Comparison of ENCODE assay signal across 8 mouse cellular contexts in genomic region chr17:32348406-32348805, GRCm38 (mm10). TPM values are rescaled to one million over a fixed set of nuclear protein-coding genes. Genes with fewer than 3 reads are reported as not detected.
DNase-seq lines count a peak whose midpoint lies in the region; ATAC-seq lines count a peak whose summit lies in the region.

No protein-coding gene starts in this region.

- no peak for ATAC-seq in embryonic facial prominence, embryonic 12.5 days (ENCODE audit: insufficient number of reproducible peaks, insufficient read depth, low FRiP score, low TSS enrichment)
- ATAC-seq in kidney, embryonic 15.5 days (replicated peaks; ENCODE audit: low FRiP score) = no peak
- no peak for ATAC-seq in forebrain, embryonic 15.5 days (replicated peaks)
- no peak for ATAC-seq in liver, embryonic 15.5 days (ENCODE audit: insufficient read depth)
- no peak for ATAC-seq in inflammation-experienced regulatory T-cells, adult 6 months

- peaks cover 12% of the 10 kb centered on the region for H3K36me3 ChIP-seq in embryonic facial prominence, embryonic 12.5 days
- peaks cover 23% of the 10 kb centered on the region for H3K36me3 ChIP-seq in embryonic facial prominence, embryonic 10.5 days (replicated peaks)
- peaks cover 17% of the 10 kb centered on the region for H3K36me3 ChIP-seq in kidney, embryonic 15.5 days
- peaks cover 14% of the 10 kb centered on the region; the same call in 1 of the 2 replicates for H3K36me3 ChIP-seq in forebrain, embryonic 15.5 days
- H3K36me3 ChIP-seq in liver, embryonic 15.5 days (replicated peaks) = peaks cover 18% of the 10 kb centered on the region

- no peaks in the 10 kb centered on the region for H3K27me3 ChIP-seq in embryonic facial prominence, embryonic 12.5 days
- no peaks in the 10 kb centered on the region for H3K27me3 ChIP-seq in embryonic facial prominence, embryonic 10.5 days (replicated peaks; ENCODE audit: low read depth, poor library complexity, severe bottlenecking)
- H3K27me3 ChIP-seq in kidney, embryonic 15.5 days = no peaks in the 10 kb centered on the region
- H3K27me3 ChIP-seq in forebrain, embryonic 15.5 days = no peaks in the 10 kb centered on the region
- H3K27me3 ChIP-seq in liver, embryonic 15.5 days = no peaks in the 10 kb centered on the region

- no peak overlapping the region for H3K4me2 ChIP-seq in embryonic facial prominence, embryonic 12.5 days (replicated peaks)
- peak overlapping the region; percentile 66 for H3K4me2 ChIP-seq in kidney, embryonic 15.5 days
- H3K4me2 ChIP-seq in forebrain, embryonic 15.5 days (replicated peaks) = 0 out of 2 replicates have a peak overlapping the region, but pooled peaks have one; percentile 2
- peak overlapping the region; percentile 88 for H3K4me2 ChIP-seq in liver, embryonic 15.5 days

- WGBS in embryonic facial prominence, embryonic 12.5 days = 89% methylated on average over 2 of the region's 2 CpGs
- WGBS in embryonic facial prominence, embryonic 10.5 days = 88% methylated on average over 2 of the region's 2 CpGs
- WGBS in kidney, embryonic 15.5 days = 82% methylated on average over 2 of the region's 2 CpGs
- 87% methylated on average over 2 of the region's 2 CpGs for WGBS in forebrain, embryonic 15.5 days
- 79% methylated on average over 2 of the region's 2 CpGs for WGBS in liver, embryonic 15.5 days (ENCODE audit: insufficient replicate concordance)

- H3K4me3 ChIP-seq in embryonic facial prominence, embryonic 12.5 days = no peak overlapping the region
- H3K4me3 ChIP-seq in embryonic facial prominence, embryonic 10.5 days = no peak overlapping the region
- peak overlapping the region; percentile 79 for H3K4me3 ChIP-seq in kidney, embryonic 15.5 days (replicated peaks)
- peak overlapping the region; percentile 90; the same call in 1 of the 2 replicates for H3K4me3 ChIP-seq in forebrain, embryonic 15.5 days
- H3K4me3 ChIP-seq in liver, embryonic 15.5 days (replicated peaks) = peak overlapping the region; percentile 91

- DNase-seq in embryonic facial prominence, embryonic 10.5 days (ENCODE audit: low spot score) = no peak
- no peak for DNase-seq in kidney, postnatal 10 days
- DNase-seq in cerebellum, postnatal 14 days = no peak

- H3K9ac ChIP-seq in embryonic facial prominence, embryonic 12.5 days = 0 out of 2 replicates have a peak overlapping the region, but pooled peaks have one; percentile 5
- H3K9ac ChIP-seq in kidney, embryonic 15.5 days = no peak overlapping the region
- H3K9ac ChIP-seq in forebrain, embryonic 15.5 days (replicated peaks) = no peak overlapping the region; the same call in 1 of the 2 replicates
- peak overlapping the region; percentile 76; the same call in 1 of the 2 replicates for H3K9ac ChIP-seq in liver, embryonic 15.5 days

- H3K4me1 ChIP-seq in embryonic facial prominence, embryonic 12.5 days = peaks cover 11% of the 10 kb centered on the region
- peaks cover 19% of the 10 kb centered on the region for H3K4me1 ChIP-seq in embryonic facial prominence, embryonic 10.5 days
- H3K4me1 ChIP-seq in kidney, embryonic 15.5 days = peaks cover 19% of the 10 kb centered on the region
- peaks cover 28% of the 10 kb centered on the region for H3K4me1 ChIP-seq in forebrain, embryonic 15.5 days
- H3K4me1 ChIP-seq in liver, embryonic 15.5 days (replicated peaks) = peaks cover 50% of the 10 kb centered on the region

- H3K27ac ChIP-seq in embryonic facial prominence, embryonic 12.5 days = no peak overlapping the region
- no peak overlapping the region for H3K27ac ChIP-seq in embryonic facial prominence, embryonic 10.5 days (replicated peaks)
- H3K27ac ChIP-seq in kidney, embryonic 15.5 days = no peak overlapping the region
- no peak overlapping the region for H3K27ac ChIP-seq in forebrain, embryonic 15.5 days (replicated peaks)
- peak overlapping the region; percentile 88; the same call in 1 of the 2 replicates for H3K27ac ChIP-seq in liver, embryonic 15.5 days (replicated peaks)

- H3K9me3 ChIP-seq in embryonic facial prominence, embryonic 12.5 days = no peaks in the 10 kb centered on the region
- no peaks in the 10 kb centered on the region for H3K9me3 ChIP-seq in embryonic facial prominence, embryonic 10.5 days
- H3K9me3 ChIP-seq in kidney, embryonic 15.5 days (replicated peaks) = no peaks in the 10 kb centered on the region
- no peaks in the 10 kb centered on the region for H3K9me3 ChIP-seq in forebrain, embryonic 15.5 days
- no peaks in the 10 kb centered on the region for H3K9me3 ChIP-seq in liver, embryonic 15.5 days (replicated peaks)

RNA-seq across cellular contexts. Expression of gene Akap8l, which starts 2.0 kb away (rescaled TPM):
- polyA plus RNA-seq in embryonic facial prominence, embryonic 12.5 days (2016; fragmentation: Nextera tagmentation; extraction: Ambion mirVana) = 107 and 118 TPM in 2 replicates
- polyA plus RNA-seq in embryonic facial prominence, embryonic 10.5 days (2016; fragmentation: Nextera tagmentation; extraction: Ambion mirVana) = 93.0 and 94.5 TPM in 2 replicates
- polyA plus RNA-seq in kidney, embryonic 15.5 days (2015; fragmentation: Nextera tagmentation; extraction: Ambion mirVana) = 109 and 128 TPM in 2 replicates
- 138 and 140 TPM in 2 replicates for polyA plus RNA-seq in forebrain, embryonic 15.5 days (2015; fragmentation: Nextera tagmentation; extraction: Ambion mirVana)
- polyA plus RNA-seq in liver, embryonic 15.5 days (2015; fragmentation: Nextera tagmentation; extraction: Ambion mirVana) = 36.1 and 39.1 TPM in 2 replicates
- 10 to 100 TPM; 31.9 to 78.6 (median 57.6) TPM for polyA plus RNA-seq in inflammation-experienced regulatory T-cells, adult 6 months (2017; shearing (Covaris generic))

RNA-seq across cellular contexts. Expression of gene Akap8, which starts 27.4 kb away (rescaled TPM):
- 145 and 148 TPM in 2 replicates for polyA plus RNA-seq in embryonic facial prominence, embryonic 12.5 days (2016; fragmentation: Nextera tagmentation; extraction: Ambion mirVana)
- 152 and 159 TPM in 2 replicates for polyA plus RNA-seq in embryonic facial prominence, embryonic 10.5 days (2016; fragmentation: Nextera tagmentation; extraction: Ambion mirVana)
- 117 and 119 TPM in 2 replicates for polyA plus RNA-seq in kidney, embryonic 15.5 days (2015; fragmentation: Nextera tagmentation; extraction: Ambion mirVana)
- 107 and 111 TPM in 2 replicates for polyA plus RNA-seq in forebrain, embryonic 15.5 days (2015; fragmentation: Nextera tagmentation; extraction: Ambion mirVana)
- polyA plus RNA-seq in liver, embryonic 15.5 days (2015; fragmentation: Nextera tagmentation; extraction: Ambion mirVana) = 29.1 and 32.3 TPM in 2 replicates
- 100 to 1,000 TPM; 122 to 190 (median 146) TPM for polyA plus RNA-seq in inflammation-experienced regulatory T-cells, adult 6 months (2017; shearing (Covaris generic))

RNA-seq across cellular contexts. Expression of gene Wiz, which starts 40.8 kb away (rescaled TPM):
- polyA plus RNA-seq in embryonic facial prominence, embryonic 12.5 days (2016; fragmentation: Nextera tagmentation; extraction: Ambion mirVana) = 34.0 and 36.5 TPM in 2 replicates
- polyA plus RNA-seq in embryonic facial prominence, embryonic 10.5 days (2016; fragmentation: Nextera tagmentation; extraction: Ambion mirVana) = 35.1 and 35.2 TPM in 2 replicates
- 25.6 and 26.5 TPM in 2 replicates for polyA plus RNA-seq in kidney, embryonic 15.5 days (2015; fragmentation: Nextera tagmentation; extraction: Ambion mirVana)
- polyA plus RNA-seq in forebrain, embryonic 15.5 days (2015; fragmentation: Nextera tagmentation; extraction: Ambion mirVana) = 38.8 and 40.3 TPM in 2 replicates
- 6.2 and 6.7 TPM in 2 replicates for polyA plus RNA-seq in liver, embryonic 15.5 days (2015; fragmentation: Nextera tagmentation; extraction: Ambion mirVana)
- 10 to 100 TPM in 2 of 3 experiments, 1 to 10 TPM in 1; 9.5 to 14.6 (median 11.6) TPM for polyA plus RNA-seq in inflammation-experienced regulatory T-cells, adult 6 months (2017; shearing (Covaris generic))

RNA-seq across cellular contexts. Expression of gene Rasal3, which starts 55.0 kb away (rescaled TPM):
- 0.69 and 0.74 TPM in 2 replicates for polyA plus RNA-seq in embryonic facial prominence, embryonic 12.5 days (2016; fragmentation: Nextera tagmentation; extraction: Ambion mirVana)
- polyA plus RNA-seq in embryonic facial prominence, embryonic 10.5 days (2016; fragmentation: Nextera tagmentation; extraction: Ambion mirVana) = 0.64 and 0.85 TPM in 2 replicates
- polyA plus RNA-seq in kidney, embryonic 15.5 days (2015; fragmentation: Nextera tagmentation; extraction: Ambion mirVana) = 0.33 and 0.95 TPM in 2 replicates
- polyA plus RNA-seq in forebrain, embryonic 15.5 days (2015; fragmentation: Nextera tagmentation; extraction: Ambion mirVana) = 0.56 and 0.64 TPM in 2 replicates
- 2.4 and 4.0 TPM in 2 replicates for polyA plus RNA-seq in liver, embryonic 15.5 days (2015; fragmentation: Nextera tagmentation; extraction: Ambion mirVana)
- polyA plus RNA-seq in inflammation-experienced regulatory T-cells, adult 6 months (2017; shearing (Covaris generic)) = 100 to 1,000 TPM; 109 to 139 (median 109) TPM

Comparison
In these comparisons a context has a peak if more than half of its experiments do, and no peak if none do; other contexts are left out.
1. H3K4me3 ChIP-seq: peak in kidney, embryonic 15.5 days (single experiment), forebrain, embryonic 15.5 days (single experiment) and liver, embryonic 15.5 days (single experiment); none in embryonic facial prominence, embryonic 12.5 days (single experiment) and embryonic facial prominence, embryonic 10.5 days (single experiment).
2. H3K9ac ChIP-seq: peak in embryonic facial prominence, embryonic 12.5 days (single experiment) and liver, embryonic 15.5 days (single experiment); none in kidney, embryonic 15.5 days (single experiment) and forebrain, embryonic 15.5 days (single experiment).